Mouse (Mus musculus) T-cell, adult 2 months (primary cell): Measurements from ENCODE around the gene Olfr1054.
"Not testable (repeated sequence)": the region's sequence is repeated elsewhere in the genome, so short reads cannot be mapped to it uniquely, and the experiment has no call there.

Source experiments
- DNase-seq: peaks from one replicate; pipeline ENCODE4 v3.0.0; 2022; ENCODE audit warnings: low spot score

Olfr1054 gene

DNA sequence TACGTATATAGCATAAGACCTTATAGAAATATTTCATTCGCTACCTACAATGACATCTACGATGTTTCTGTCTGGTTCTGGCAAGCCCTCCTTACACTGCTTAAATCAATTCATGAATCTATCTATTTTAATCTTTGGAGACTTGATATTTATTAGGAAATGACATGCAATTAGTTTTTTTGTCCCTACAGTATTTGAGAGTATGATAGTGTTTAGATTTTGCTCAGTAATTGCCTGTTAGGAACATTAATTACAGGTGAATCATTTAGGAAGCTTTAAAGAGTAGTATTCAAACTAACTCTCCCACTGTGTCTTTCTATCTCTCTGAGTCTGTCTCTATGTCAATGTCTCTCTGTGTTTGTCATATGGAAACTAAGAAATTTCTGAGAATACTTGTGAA is at the start of gene Olfr1054:
Gene Olfr1054, minus strand, starts transcription at position 101 of the 400 bp plus-strand sequence.
- DNase-seq, result no peak

DNA sequence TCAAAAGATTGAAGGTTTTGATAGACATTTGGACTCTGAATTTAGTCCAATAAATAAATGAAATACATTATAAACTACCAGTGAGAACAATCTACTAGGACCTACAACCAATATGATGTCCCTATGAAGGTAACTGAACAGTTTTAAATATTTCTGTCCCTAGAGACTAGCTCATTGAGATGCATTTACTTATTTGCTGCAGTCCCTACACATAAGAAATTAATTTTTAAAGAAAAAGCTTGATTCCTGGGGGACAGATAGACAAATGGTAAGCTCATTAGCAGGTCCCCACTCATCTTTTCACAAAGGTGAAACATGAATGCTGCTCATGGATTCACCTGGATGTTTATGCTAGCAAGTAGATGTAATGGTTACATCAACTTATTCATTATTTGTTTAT is 43.1 kb upstream of the Olfr1054 start, which contains the start of gene Olfr1057:
Gene Olfr1057, minus strand, starts transcription at position 101 of the 400 bp plus-strand sequence.
- no peak for DNase-seq

- DNase-seq, result not testable (repeated sequence)
Observed at GRCm38 (mm10) chr2:86366342-86366741, 31.1 kb upstream of the Olfr1054 start.

GRCm38 (mm10) chr2:86362369-86362768 is 27.1 kb upstream of the Olfr1054 start, which contains the start of gene Olfr1056:
TSS of gene Olfr1056 (minus strand) at chr2:86362469.
- no peak for DNase-seq

DNA sequence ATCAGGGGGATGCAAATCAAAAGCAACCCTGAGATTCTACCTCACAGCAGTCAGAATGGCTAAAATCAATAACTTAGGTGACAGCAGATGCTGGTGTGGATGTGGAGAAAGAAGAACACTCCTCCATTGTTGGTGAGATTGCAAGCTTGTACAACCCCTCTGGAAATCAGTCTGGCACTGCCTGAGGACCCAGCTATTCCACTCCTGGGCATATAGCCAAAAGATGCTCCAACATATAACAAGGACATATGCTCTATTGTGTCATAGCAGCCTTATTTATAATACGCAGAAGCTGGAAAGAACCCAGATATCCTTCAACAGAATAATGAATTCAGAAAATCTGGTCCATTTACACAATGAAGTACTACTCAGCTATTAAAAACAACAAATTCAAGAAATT is 16.5 kb upstream of the Olfr1054 start:
- not testable (repeated sequence) for DNase-seq

DNA sequence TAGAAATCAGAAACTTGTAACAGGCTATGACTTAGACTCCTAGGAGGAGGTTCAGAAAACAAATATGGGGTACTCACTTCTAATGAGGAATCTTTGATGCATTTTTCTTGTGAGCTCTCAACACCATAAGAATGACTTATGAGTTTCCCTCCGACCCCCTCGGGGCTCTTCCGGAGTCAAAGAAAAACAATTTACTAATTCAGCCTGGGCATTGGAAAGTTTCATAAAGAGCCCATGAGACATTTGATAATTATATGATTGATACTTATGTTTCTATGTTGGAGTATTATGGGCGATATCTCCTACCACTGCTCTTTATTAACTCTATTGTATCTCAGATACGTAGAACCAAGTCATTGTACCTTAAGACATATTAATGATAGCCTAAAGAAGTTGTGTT is 15.0 kb upstream of the Olfr1054 start, which contains the start of gene Olfr1055:
Gene Olfr1055, minus strand, starts transcription at position 101 of the 400 bp plus-strand sequence.
- DNase-seq, result no peak

DNA sequence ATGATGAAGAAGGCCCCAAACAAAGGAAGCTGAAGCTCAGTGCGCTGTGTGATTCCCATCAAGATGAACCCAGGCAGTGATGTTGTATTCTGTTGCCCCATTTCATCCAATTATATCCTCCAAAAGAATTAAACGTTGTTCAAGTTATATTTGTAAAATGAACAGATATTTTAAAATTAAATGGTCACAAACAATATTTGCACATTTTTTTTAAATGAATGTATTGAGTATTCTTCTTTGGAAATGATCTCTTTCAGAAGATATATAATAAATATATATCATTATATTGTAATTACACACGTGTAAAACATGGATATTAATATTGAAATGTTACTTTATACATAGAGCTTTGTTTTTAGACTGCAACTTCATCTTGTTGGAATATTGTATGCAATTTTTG is 20.0 kb downstream of the Olfr1054 start, which contains the start of gene Olfr1053:
Gene Olfr1053, minus strand, starts transcription at position 101 of the 400 bp plus-strand sequence.
- DNase-seq, result no peak

DNA sequence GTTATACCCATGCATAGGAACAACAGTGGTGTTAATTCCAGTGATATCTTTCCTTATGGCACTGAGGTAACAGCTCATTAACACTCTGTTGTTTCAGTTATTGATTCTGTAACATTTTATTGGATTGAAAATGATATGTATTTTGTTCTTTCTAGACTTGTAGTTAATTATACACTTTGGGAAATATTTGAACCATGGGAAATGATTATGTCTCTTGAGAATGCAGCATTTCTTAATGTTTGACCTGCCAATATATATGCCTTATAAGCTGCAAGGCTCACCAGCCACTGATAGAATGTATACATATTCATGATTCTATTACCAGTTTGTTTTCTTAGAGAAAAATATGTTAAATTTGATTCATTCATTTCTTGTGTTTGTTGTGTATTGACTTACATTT is 43.1 kb downstream of the Olfr1054 start, which contains the start of gene Olfr1052:
Gene Olfr1052, plus strand, starts transcription at position 301 of the 400 bp plus-strand sequence.
- DNase-seq, result no peak
